Mouse (Mus musculus) cerebellum, postnatal 25 days (tissue): ENCODE measurements around the gene H13.

ENCODE experiments used
- DNase-seq, 2 experiments: peaks; one replicate each; pipeline ENCODE4 v3.0.0; 2021; ENCODE audit warnings: mixed read lengths in 2 of 2

H13 gene

DNA sequence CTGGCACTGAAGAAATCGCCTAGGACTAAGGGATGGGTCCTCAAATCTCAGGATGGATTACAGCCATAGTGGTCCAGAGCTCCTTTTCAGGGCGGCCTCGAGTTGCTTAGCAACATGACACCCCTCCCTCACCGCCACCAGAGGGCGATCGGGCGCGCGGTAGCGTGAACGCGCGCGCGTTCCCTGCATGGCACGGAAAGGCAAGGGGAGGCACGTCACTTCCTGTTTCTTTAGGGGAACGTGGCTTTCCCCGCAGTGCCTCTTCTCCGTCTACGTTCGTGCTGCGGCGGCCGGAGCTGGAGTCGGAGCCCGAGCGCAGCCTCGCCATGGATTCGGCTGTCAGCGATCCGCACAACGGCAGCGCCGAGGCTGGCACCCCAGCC lies at the start of gene H13:
Gene H13 (plus strand): TSS at position 206 of the 383 bp plus-strand sequence.
- peak; percentile 92 to 95 for DNase-seq

GRCm38 (mm10) chr2:152620367-152621134 lies 48.7 kb upstream of the H13 start:
- DNase-seq = no peak

DNA sequence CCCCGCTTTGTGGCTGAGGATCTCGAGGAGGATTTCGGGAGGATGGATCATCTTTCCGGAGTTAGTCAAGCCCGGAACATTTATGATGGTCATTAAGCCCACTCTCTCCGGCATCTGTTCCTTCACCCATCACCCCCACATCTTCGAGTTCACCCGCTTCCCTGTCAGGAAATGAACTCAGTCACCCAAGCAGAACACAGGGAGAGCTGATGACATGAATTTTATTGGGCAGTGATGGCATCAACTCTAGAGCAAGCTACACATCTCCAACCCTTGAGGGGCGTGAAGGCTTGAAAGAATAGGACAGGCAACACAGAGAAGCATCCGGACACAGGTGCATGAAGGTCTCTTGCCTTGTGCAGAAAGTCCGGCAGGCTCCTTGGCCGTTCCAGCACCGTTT lies 47.1 kb upstream of the H13 start:
- no peak for DNase-seq

DNA sequence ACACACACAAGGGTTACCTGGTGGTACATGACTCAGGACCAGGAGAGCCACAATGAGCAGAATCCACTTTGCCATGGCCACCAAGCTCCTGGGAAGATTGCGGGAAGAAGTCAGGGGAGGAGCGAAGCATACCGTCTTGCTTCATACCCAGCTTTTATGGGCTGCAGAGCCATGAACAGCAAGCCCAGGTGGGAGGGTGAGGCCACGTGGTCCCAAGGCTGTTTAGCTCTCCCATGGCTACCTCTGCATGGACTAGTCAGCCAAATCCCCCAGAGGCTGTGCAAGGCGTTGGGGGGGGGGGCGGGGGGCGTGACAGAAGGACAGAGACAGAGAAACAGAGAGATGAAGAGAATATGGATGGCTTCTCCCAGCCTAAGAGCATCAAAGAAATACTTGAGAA lies 46.3 kb upstream of the H13 start, which contains the start of gene Defb25:
Gene Defb25 (minus strand): TSS at position 101 of the 400 bp plus-strand sequence.
- DNase-seq = no peak

DNA sequence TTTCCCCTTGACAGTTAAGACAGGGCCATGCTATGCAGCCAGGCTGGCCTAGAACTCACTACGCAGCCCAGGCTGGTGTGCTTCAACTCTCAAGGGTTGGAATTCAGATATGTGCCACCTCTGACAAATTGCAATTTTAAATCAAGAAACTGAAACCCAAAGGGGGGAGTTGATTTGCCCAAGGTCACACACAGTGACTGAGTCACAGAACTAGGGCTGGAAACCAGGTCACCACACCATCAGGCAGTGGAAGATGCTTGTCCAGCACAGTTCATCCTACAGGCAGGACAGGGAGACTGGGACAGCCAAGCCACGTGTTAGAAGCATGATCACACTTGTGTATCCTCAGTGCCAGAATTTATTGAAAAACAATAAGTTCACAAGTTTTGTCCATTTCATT lies 44.7 kb upstream of the H13 start:
- DNase-seq = no peak

GRCm38 (mm10) chr2:152625256-152625655 lies 44.0 kb upstream of the H13 start:
- no peak for DNase-seq

DNA sequence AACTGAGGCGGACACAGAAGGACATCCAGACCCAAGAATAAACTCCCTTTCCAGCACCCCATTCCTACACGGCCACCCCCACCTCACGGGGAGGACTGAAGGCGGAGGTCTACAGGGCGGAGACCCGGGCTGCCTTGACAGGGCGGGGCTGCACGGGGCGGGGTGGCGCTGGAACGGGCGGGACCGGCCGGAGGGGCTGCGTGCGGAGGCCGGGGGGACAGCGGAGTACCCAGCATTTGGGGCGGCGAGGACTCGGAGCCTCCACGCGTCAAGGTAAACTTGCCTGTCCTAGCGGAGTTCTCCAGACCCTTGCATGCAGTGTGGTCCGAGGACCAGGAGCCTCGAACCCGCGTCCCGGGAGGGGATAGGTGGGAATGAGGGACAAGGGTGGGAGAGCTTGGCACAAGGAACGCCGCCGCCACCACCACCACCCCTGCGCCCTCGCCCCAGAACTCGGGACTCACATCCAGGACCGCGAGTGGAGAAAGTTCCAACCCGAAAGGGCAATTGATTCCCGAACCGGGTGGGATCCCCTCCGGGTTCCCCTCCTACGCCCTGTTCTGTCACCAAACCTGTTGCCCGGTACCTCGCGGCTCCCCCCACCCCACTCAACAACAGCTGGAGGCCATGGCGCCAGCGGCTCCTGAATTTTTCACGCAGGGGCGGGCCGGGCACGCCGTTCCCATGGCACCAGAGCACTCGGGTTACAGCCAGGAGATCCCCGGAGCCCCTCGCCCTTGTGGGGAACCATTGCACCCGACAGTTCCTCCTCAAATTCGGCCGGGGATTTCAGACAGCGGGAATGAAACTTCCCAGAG lies 42.3 kb upstream of the H13 start, which contains the start of gene Rem1:
Gene Rem1 (plus strand): TSS at position 178 of the 818 bp plus-strand sequence.
- DNase-seq = no peak

DNA sequence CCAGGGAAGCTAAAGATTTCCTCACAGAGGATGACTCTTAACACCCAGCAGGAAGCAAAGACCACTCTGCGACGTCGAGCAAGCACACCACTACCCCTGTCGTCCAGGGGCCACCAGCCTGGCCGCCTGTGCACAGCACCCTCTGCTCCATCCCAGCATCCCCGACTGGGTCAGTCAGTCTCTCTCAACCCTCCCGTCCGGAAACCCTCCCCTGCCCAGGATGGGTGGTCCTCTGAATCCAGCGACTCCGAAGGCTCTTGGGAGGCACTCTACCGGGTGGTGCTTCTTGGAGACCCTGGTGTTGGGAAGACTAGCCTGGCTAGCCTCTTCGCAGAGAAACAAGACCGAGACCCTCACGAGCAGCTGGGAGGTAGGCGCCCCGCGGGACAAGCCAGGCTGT lies 41.2 kb upstream of the H13 start:
- no peak for DNase-seq

DNA sequence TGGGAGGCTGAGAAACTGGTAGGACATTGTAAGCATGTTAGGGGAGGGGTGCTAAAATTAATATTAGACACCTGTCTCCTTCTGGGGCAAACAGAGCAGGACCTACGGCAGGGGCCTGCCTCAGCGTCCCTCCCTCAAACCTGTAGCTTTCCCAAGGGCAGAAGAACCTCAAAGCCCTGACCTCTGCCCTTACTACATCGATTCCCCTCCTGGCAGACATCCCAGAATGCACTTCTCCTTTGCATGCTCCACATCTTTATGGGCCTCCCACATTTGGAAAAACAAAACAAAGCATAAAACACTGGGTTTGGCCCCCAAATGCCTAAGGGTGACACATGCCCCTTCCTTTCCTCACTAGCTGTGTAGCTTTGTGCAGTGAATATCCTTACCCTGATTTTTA lies 40.0 kb upstream of the H13 start:
- no peak for DNase-seq

GRCm38 (mm10) chr2:152629904-152630303 lies 39.4 kb upstream of the H13 start:
- no peak for DNase-seq

- no peak for DNase-seq
These were observed 35.9 kb upstream of the H13 start for GRCm38 (mm10) chr2:152633334-152633733.

DNA sequence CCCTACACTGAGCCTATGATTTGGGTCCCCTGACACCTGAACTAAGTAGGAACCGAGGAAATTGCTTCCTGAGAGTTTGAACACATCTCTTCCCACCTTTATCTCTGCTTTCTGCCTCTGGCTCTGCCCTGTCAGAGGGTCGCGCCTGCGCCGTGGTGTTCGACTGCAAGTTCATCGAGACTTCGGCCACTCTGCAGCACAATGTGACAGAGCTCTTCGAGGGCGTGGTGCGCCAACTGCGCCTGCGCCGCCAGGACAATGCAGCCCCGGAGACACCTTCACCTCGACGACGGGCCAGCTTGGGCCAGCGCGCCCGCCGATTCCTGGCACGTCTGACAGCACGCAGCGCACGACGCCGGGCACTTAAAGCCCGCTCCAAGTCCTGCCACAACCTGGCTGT lies 35.0 kb upstream of the H13 start:
- no peak for DNase-seq

DNA sequence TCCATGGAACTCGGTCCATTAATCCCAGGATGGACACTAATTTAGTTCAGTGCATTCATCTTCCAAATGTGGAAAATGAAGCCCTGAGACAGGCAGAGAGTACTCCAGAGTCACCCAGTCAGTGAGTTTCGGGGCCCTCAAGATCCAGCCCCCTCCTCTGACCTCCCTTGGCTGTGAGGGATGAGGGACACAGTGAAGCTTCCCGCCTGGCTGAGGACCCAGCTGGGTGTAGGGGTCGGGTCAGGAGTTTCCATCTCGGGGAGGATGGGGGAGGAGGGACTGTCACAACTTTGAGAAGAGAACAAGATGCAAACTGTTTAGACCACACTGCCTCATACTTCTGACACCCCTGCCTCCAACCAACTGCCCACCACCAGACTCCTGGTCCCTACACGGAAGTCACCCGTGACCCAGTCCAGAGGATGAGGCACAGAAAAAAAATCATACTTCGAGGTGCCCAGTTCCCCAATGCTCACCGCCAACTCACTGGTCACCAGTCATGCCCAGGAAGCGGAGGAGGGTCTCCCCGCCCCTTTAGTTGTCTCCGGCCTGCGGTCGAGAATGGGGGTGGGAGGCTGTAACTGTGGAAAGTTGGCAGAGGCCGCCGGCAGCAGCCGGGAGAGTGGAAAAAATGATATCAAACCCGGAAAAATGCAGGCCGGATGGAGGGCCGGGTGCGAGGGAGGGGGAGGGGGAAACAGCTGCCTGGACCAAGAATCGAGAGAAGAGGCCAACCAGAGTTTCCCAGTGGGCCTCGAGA lies 32.8 kb upstream of the H13 start:
- DNase-seq = no peak

DNA sequence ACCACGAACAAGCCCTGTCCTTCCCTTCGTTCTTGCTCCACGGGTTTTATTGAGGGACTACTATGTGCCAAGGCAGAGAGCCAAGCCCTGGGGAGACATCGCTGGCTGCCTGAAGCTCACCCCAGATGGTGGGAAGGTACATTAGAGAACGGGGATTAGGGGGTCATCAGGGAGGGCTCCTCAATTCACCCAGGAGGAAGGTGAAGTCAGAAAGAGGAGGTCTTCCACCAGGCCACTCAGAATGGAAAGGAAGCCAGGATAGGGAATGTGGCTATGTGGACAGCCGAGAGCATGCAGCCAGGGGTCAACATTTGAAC lies 32.3 kb upstream of the H13 start:
- DNase-seq = no peak

DNA sequence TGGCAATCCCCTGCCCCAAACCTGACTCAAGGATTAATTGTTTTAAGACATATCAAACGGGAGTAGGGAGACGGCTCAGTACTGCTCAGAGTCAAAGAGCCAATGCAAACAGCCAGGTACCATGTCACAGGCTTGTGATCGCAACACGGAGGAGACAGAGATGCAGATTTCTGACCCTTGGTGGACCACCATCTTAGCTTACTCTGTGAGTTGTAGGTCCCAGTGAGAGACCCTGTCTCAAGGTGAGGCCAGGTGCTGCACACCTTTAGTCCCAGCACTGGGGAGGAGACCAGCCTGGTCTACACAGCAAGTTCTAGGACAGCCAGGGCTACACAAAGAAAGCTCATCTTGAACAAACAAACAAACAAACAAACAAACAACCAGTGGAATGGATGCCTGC lies 31.9 kb upstream of the H13 start:
- DNase-seq = no peak

- DNase-seq = no peak
These were observed 30.4 kb upstream of the H13 start for GRCm38 (mm10) chr2:152638865-152639264.

DNA sequence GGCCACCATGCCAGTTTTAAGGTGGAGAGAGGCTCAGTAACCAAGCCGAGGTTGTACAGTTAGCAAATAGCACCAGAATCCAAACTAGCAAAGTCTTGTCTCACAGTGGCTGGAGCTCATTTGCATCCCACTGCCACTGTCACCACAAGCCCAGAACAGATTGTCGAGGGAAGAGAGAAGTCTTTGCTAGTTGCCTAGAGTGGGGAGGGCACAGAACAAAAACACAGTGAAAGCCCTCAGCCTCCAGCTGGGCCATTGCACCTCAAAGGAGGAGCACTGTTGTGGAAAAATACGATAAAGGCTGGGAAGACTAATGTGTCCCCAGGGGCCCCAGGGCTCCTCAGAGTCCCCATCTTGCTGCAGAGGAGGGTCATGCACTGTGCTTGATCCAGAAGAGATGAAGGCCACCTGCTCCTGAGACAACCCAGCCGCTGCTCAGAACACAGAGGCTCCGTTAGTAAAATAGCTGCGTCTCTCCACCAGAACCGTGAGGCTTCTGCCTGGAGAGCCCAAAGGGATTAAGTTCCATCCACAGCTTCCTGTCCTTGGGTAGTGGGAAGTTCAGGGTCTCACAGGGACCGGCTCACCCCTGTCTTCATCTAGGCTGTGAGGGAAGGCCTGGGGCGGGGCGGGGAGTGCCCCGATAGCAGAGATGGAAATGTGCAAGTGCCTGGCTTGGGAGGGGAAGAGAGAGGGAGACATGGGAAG lies 29.7 kb upstream of the H13 start:
- DNase-seq = no peak

DNA sequence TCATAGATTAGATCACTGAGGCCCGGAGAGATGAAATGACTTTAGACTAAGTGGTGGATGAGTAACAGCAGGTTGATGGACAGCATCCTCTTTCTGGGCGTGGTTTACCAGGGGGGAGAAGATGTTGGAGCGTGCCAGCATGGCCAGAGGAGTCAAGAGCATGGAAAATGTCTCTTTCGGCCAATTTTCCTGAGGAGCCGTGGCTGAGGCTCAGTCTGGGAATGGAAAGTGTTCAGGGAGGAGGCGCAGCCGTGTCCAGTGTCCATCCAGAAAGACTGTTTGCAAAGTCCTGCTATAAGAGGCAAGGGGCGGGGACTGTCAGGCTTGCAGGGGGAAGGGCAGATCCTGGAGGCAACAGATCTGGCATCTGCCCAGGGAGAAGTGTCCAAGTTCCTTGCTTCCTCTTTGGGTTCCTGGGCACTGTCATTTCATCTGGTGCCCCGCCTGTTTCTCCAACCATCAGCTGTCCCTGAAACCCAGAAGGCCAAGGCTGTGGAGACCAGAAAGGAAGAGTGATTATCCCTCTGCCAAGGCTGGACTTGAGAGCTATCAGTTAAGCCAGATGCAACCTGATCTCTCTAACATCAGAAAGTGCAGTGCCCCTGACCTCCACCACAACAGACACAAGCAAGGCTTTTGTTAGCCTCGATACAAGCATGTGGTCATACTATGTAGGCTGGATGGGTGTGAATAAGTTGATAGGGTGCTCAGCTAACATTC lies 16.2 kb upstream of the H13 start:
- DNase-seq = peak in 1 of 2 experiments; percentile 23

GRCm38 (mm10) chr2:152653874-152654715 lies 15.2 kb upstream of the H13 start:
- peak in 1 of 2 experiments; percentile 14 for DNase-seq

- DNase-seq = no peak
These were observed 11.9 kb upstream of the H13 start for GRCm38 (mm10) chr2:152657398-152657797.

GRCm38 (mm10) chr2:152661163-152661562 lies 8.1 kb upstream of the H13 start:
- DNase-seq = no peak
